Mouse (Mus musculus) ES-E14 (cell line): ENCODE measurements around the gene Mycbpap. TPM values are rescaled to one million over a fixed set of nuclear protein-coding genes. Genes with fewer than 3 reads are reported as not detected.

Source experiments
- DNase-seq: peaks from one replicate; pipeline ENCODE4 v3.0.0-alpha.2; 2013; ENCODE audit warnings: low read depth, low spot score
- H3K27ac ChIP-seq: 2 replicates; pipeline ENCODE4 v1.5.1; 2012; ENCODE audit warnings: low read depth, mild to moderate bottlenecking, low read length, moderate library complexity, mixed read lengths; ENCODE audit not compliant: poor library complexity, insufficient read depth, severe bottlenecking
- H3K36me3 ChIP-seq: 2 replicates; pipeline ENCODE4 v1.6.1; 2012; ENCODE audit warnings: mild to moderate bottlenecking, low read length, moderate library complexity, mixed read lengths; ENCODE audit not compliant: control insufficient read depth, poor library complexity, insufficient read depth, severe bottlenecking
- H3K4me1 ChIP-seq, 2 experiments: fragments of 150-350 bp in 1 of 2; sonication (generic) in 1 of 2; 2 replicates each; pipeline ENCODE4 v1.6.1; 2012; ENCODE audit warnings: low read length in 2 of 2, mild to moderate bottlenecking in 1 of 2, mixed read lengths in 1 of 2; ENCODE audit not compliant: control insufficient read depth in 2 of 2, insufficient read depth in 2 of 2, poor library complexity in 1 of 2
- H3K4me3 ChIP-seq, 2 experiments: fragments of 150-350 bp in 1 of 2; sonication (generic) in 1 of 2; 2 replicates each; pipeline ENCODE4 v1.5.1; 2012; ENCODE audit warnings: low read length in 2 of 2, low read depth in 1 of 2, mild to moderate bottlenecking in 1 of 2, mixed read lengths in 1 of 2; ENCODE audit not compliant: insufficient read depth in 1 of 2, poor library complexity in 1 of 2, severe bottlenecking in 1 of 2
- H3K9ac ChIP-seq: 2 replicates; pipeline ENCODE4 v1.6.1; 2012; ENCODE audit warnings: low read depth, mild to moderate bottlenecking, low read length, mixed read lengths; ENCODE audit not compliant: poor library complexity, insufficient read depth, severe bottlenecking
- H3K9me3 ChIP-seq: fragments of 150-350 bp; sonication (generic); 2 replicates; pipeline ENCODE4 v1.6.1; 2012; ENCODE audit warnings: low read depth, mild to moderate bottlenecking, low read length; ENCODE audit not compliant: control insufficient read depth, insufficient read depth
- CHD2 ChIP-seq: IDR thresholded peaks from 2 replicates; pipeline ENCODE4 v1.6.1; 2014; ENCODE audit warnings: mild to moderate bottlenecking, low read depth, low read length, inconsistent platforms
- HCFC1 ChIP-seq: IDR thresholded peaks from 2 replicates; pipeline ENCODE4 v1.6.1; 2012; ENCODE audit warnings: low read length, inconsistent platforms, borderline replicate concordance; ENCODE audit not compliant: insufficient read depth
- MAFK ChIP-seq: IDR thresholded peaks from 2 replicates; pipeline ENCODE4 v1.6.1; 2014; ENCODE audit warnings: mild to moderate bottlenecking, low read depth, low read length, inconsistent platforms; ENCODE audit not compliant: insufficient read depth
- ZC3H11A ChIP-seq: IDR thresholded peaks from 2 replicates; pipeline ENCODE4 v1.6.1; 2012; ENCODE audit warnings: low read depth, mild to moderate bottlenecking, inconsistent platforms, low read length, borderline replicate concordance
- ZNF384 ChIP-seq: IDR thresholded peaks from 2 replicates; pipeline ENCODE4 v1.6.1; 2012; ENCODE audit warnings: low read depth, low read length, inconsistent platforms
- in situ Hi-C, 2 experiments: fragments of 600-800 bp; cut with MboI; formaldehyde crosslinking; loops; one replicate each; pipeline ENCODE4 v1.15.1; 2025; ENCODE audit warnings: low sequenced_read_pairs in 2 of 2, inconsistent platforms in 1 of 2; ENCODE audit not compliant: unreplicated experiment in 2 of 2
- total RNA-seq: library from RNA; depleted of rRNA; stranded (reverse); fragments of 300-350 nt; gene quantifications from 2 replicates; pipeline ENCODE4 v1.2.3, GENCODE M21; 2012

The Mycbpap gene
- total RNA-seq, 1 experiment: 0.45 TPM

DNA sequence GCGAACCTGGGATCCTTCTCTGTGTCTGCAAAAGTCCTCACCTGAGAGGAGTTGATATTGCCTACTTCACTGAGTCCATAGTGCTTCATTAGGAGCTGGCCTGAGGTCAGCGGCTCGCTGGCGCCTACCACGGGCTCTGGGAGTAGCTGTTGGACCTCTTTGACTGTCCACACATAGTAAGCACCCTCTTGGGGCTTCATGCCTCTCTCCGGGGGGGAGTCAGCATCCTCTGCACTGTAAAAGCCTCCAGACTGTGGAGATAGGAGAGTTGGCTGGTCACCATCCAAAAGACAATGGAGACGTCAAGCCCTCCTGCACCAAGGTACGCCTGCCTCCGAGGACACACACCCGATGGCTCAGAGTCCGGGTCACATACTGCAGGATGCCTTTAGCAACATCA, 38.8 kb downstream of the Mycbpap start:
- Histone ChIP-seq H3K27ac (no peak overlapping the region), H3K9ac (no peak overlapping the region), H3K4me3 (no peak overlapping the region), H3K36me3 (no peaks in the 10 kb centered on the region), H3K4me1 (no peaks in the 10 kb centered on the region), H3K9me3 (no peaks in the 10 kb centered on the region)
- in situ Hi-C loops: loop anchor here in 1 of 2 experiments (10.0 kb wide), 1 partner anchor 148 kb away; no protein-coding TSS in a partner anchor
- TF ChIP-seq CHD2 (no peak), HCFC1 (no peak), MAFK (no peak), ZC3H11A (no peak), ZNF384 (no peak)
- DNase-seq: no peak

DNA sequence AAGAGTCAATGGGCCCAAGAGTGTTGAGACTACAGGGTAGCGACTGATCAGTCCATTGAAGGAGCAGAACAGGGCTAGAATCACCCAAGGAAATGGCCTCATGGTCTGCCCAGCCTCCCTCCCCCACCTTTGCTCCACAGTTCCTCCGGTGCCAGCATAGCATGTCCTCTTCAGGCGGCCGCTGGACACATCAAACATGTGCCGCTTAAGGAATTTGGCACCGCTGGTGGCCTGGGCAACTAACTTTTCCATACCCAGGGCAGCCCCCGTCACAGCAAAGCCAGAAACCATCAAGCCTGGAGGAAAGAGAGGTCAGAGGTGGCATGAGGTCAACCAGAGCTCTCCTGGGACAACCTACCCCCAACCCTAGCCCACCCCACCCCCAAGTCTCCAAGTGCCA, 39.6 kb downstream of the Mycbpap start:
- Histone ChIP-seq H3K36me3 (no peaks in the 10 kb centered on the region), H3K9me3 (no peaks in the 10 kb centered on the region), H3K9ac (no peak overlapping the region), H3K4me3 (no peak overlapping the region), H3K4me1 (no peaks in the 10 kb centered on the region), H3K27ac (no peak overlapping the region)
- in situ Hi-C loops: loop anchor here in 1 of 2 experiments (10.0 kb wide), 1 partner anchor 147 kb away; no protein-coding TSS in a partner anchor
- DNase-seq: no peak
- TF ChIP-seq HCFC1: no peak
- TF ChIP-seq CHD2: no peak
- TF ChIP-seq ZC3H11A: no peak
- no peak for TF ChIP-seq ZNF384
- no peak for TF ChIP-seq MAFK

DNA sequence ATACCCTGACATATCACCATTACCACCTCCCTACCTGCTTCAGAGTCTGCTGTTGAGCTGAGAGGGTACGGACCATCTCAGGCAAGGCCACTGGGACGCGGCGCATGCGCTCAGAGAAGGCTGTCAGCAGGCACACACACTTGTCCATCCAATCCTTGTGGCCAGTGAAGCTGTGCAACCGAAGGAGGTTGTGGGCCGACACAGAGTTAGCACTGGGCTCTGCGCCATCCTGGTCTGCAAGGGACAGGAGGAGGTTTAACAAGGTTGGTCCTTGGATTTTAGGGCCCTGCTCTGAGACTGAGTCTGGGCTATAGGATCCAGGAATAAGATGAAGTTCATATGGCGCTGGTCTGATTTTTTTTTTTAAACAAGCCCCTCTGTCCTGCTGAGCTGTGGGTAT, 41.2 kb downstream of the Mycbpap start:
- DNase-seq: no peak
- Histone ChIP-seq H3K9me3 (no peaks in the 10 kb centered on the region), H3K9ac (no peak overlapping the region), H3K4me1 (peaks cover 0 to 2% of the 10 kb centered on the region in 2 experiments; a peak in 1 of 4 replicates), H3K27ac (no peak overlapping the region), H3K36me3 (no peaks in the 10 kb centered on the region), H3K4me3 (no peak overlapping the region)
- in situ Hi-C loops: loop anchor here in 1 of 2 experiments (10.0 kb wide), 1 partner anchor 146 kb away; no protein-coding TSS in a partner anchor
- no peak for TF ChIP-seq CHD2
- no peak for TF ChIP-seq MAFK
- no peak for TF ChIP-seq ZNF384
- no peak for TF ChIP-seq HCFC1

DNA sequence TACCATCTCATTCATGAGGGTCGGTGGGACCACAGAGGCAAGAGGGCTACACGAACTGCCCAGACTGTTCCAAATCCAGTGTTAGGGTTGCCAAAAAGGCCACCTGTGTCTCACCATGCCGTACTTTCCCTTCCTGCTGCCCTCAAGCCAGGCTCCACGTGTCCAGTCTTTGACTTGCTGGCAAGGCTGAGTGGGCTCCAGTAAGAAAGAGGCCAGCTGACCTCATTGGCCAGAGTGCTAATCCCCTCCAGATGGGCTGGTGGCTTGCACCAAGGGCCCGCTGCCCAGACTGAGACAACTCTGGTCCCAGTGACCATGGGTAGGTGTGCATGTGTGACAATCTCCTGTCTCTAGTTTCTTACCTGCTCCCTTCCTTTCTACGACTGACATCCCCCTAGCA, 43.9 kb downstream of the Mycbpap start:
- no peak for DNase-seq
- Histone ChIP-seq H3K36me3 (no peaks in the 10 kb centered on the region), H3K9me3 (no peaks in the 10 kb centered on the region), H3K27ac (no peak overlapping the region), H3K9ac (no peak overlapping the region), H3K4me1 (peaks cover 0 to 5% of the 10 kb centered on the region in 2 experiments; a peak in 3 of 4 replicates), H3K4me3 (no peak overlapping the region)
- TF ChIP-seq HCFC1 (no peak), ZNF384 (no peak), ZC3H11A (no peak), MAFK (no peak), CHD2 (no peak)
- in situ Hi-C loops: no loop called here

DNA sequence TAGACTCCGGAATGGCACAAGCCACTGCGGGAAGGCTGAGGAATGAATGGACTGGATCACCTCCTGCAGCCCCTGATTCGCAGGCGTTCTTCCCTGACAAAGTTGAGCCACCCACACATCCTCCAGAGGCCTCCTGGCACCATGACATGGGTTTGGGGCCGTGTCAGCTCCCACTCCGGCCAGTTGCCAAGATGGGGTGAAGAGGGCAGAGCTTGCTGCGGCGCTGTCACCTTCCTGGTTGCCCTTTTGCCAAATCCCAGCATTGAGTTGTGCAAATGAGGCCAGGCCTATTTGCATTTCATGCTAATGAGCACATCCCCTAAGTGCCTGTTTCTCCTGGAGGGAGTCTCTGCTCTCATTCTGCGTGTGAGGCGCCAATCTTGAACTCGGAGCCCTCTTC, 45.8 kb downstream of the Mycbpap start:
- Histone ChIP-seq H3K4me3 (no peak overlapping the region), H3K4me1 (peaks cover 0 to 5% of the 10 kb centered on the region in 2 experiments; a peak in 3 of 4 replicates), H3K36me3 (no peaks in the 10 kb centered on the region), H3K27ac (no peak overlapping the region), H3K9me3 (no peaks in the 10 kb centered on the region), H3K9ac (no peak overlapping the region)
- in situ Hi-C loops: no loop called here
- DNase-seq: no peak
- TF ChIP-seq ZC3H11A (no peak), MAFK (no peak), HCFC1 (no peak), ZNF384 (no peak), CHD2 (no peak)
